Mouse (Mus musculus): ENCODE measurements around the gene Gm49387.
"Not testable (repeated sequence)": the region's sequence is repeated elsewhere in the genome, so short reads cannot be mapped to it uniquely, and the experiment has no call there.

- not testable (repeated sequence) for TF ChIP-seq CTCF (IDR thresholded peaks at IDR 0.05; ENCODE audit: low read depth, low read length); POLR2A (IDR thresholded peaks at IDR 0.05; ENCODE audit: borderline replicate concordance, low read depth, low read length)
Observed at GRCm38 (mm10) chr14:31602616-31602979, 38.1 kb downstream of the Gm49387 start.
